Mouse (Mus musculus): ENCODE data around the gene Tulp1.

DNA sequence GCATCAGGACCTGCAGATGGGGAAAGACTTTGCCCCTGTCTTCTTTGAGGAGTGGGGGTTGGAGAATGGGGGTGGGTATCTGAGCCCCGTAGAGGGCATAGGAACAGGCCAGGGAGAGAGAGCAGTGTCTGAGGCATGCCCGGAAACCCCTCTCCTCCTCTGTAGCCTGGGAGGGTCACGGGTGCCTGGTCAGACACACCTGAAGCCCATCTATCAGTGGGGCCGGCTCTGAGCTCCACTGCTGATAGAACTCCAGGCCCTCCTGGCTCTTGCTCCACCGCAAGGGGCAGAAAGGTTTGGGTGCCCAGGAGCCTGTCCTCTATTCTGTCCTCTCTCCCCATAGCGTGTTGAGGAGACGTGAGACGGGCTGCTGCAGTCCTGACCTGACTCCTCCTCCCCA lies 39.3 kb downstream of the Tulp1 start:
- no peak for TF ChIP-seq POLR2A (IDR thresholded peaks at IDR 0.05; ENCODE audit: insufficient read depth, low read depth, low read length)
- TF ChIP-seq CTCF (IDR thresholded peaks at IDR 0.05), result no peak
- no peak for TF ChIP-seq EP300 (IDR thresholded peaks at IDR 0.05; ENCODE audit: insufficient read depth, low read depth, low read length)

Data from heart, adult 2 months (tissue).